Comparison of ENCODE assay signal across 17 mouse cellular contexts in genomic region chr5:117279669-117280050, GRCm38 (mm10). TPM values are rescaled to one million over a fixed set of nuclear protein-coding genes. Genes with fewer than 3 reads are reported as not detected.
DNase-seq lines count a peak whose midpoint lies in the region; ATAC-seq and TF ChIP-seq lines count a peak whose summit lies in the region.
"Had no signal": no experiment of that assay in that cellular context is flagged by ENCODE, and none has a peak within 500 bp of the region (broad histone marks: within the 10 kb centered on the region; RNA-seq: fewer than 3 reads in every experiment).

No protein-coding gene starts in this region.

- no peak overlapping the region for H3K4me2 ChIP-seq in hindbrain, embryonic 12.5 days (replicated peaks)
- no peak overlapping the region for H3K4me2 ChIP-seq in midbrain, embryonic 14.5 days (ENCODE audit: low read length)
- H3K4me2 ChIP-seq: embryonic facial prominence, embryonic 13.5 days; liver, embryonic 13.5 days; neural tube, embryonic 13.5 days had no signal

- peak overlapping the region; percentile 32 for H3K27ac ChIP-seq in liver, adult 2 months (replicated peaks; ENCODE audit: insufficient read depth, low read depth, low read length)
- H3K27ac ChIP-seq in hindbrain, embryonic 12.5 days: no peak overlapping the region
- no peak overlapping the region for H3K27ac ChIP-seq in midbrain, embryonic 14.5 days (replicated peaks; ENCODE audit: low read depth, low read length)
- H3K27ac ChIP-seq: embryonic facial prominence, embryonic 13.5 days; liver, embryonic 13.5 days; midbrain, embryonic 10.5 days; neural tube, embryonic 13.5 days had no signal

- no peak overlapping the region for H3K9ac ChIP-seq in liver, adult 2 months (ENCODE audit: low read depth, low read length)
- no peak overlapping the region for H3K9ac ChIP-seq in hindbrain, embryonic 12.5 days
- no peak overlapping the region for H3K9ac ChIP-seq in midbrain, embryonic 14.5 days (replicated peaks; ENCODE audit: low read length)
- H3K9ac ChIP-seq: embryonic facial prominence, embryonic 13.5 days; liver, embryonic 13.5 days; neural tube, embryonic 13.5 days had no signal

- WGBS in liver, adult 2 months: 67% methylated on average over 4 of the region's 4 CpGs
- WGBS in hindbrain, embryonic 12.5 days: 79% methylated on average over 4 of the region's 4 CpGs
- WGBS in midbrain, embryonic 14.5 days: 84% methylated on average over 4 of the region's 4 CpGs

- no peak for TF ChIP-seq POLR2A in liver, adult 2 months (IDR thresholded peaks at IDR 0.05; ENCODE audit: extremely low read depth, insufficient read depth, low read length)

- TF ChIP-seq CTCF in liver, adult 2 months (IDR thresholded peaks at IDR 0.05; ENCODE audit: low read depth, low read length): no peak

- no peaks in the 10 kb centered on the region for H3K79me2 ChIP-seq in liver, adult 2 months (ENCODE audit: control insufficient read depth, insufficient read depth, low read length)

- H3K4me3 ChIP-seq in liver, adult 2 months (ENCODE audit: insufficient read depth, low read depth, low read length): no peak overlapping the region
- H3K4me3 ChIP-seq in hindbrain, embryonic 12.5 days: no peak overlapping the region
- H3K4me3 ChIP-seq in midbrain, embryonic 14.5 days (replicated peaks; ENCODE audit: low read depth, low read length): no peak overlapping the region
- H3K4me3 ChIP-seq: embryonic facial prominence, embryonic 13.5 days; liver, embryonic 13.5 days; midbrain, embryonic 10.5 days; neural tube, embryonic 13.5 days had no signal

- H3K4me1 ChIP-seq in liver, adult 2 months (ENCODE audit: control insufficient read depth, insufficient read depth, low read length): peaks cover 11% of the 10 kb centered on the region
- H3K4me1 ChIP-seq in hindbrain, embryonic 12.5 days: peaks cover 8% of the 10 kb centered on the region
- no peaks in the 10 kb centered on the region for H3K4me1 ChIP-seq in midbrain, embryonic 14.5 days (ENCODE audit: control insufficient read depth, insufficient read depth, low read length)

- no peak for ATAC-seq in hindbrain, embryonic 12.5 days (ENCODE audit: low FRiP score)
- ATAC-seq in midbrain, embryonic 14.5 days (ENCODE audit: low FRiP score, low TSS enrichment): no peak
- ATAC-seq: forebrain, embryonic 16.5 days; hindbrain, embryonic 16.5 days had no signal

- DNase-seq in liver, adult 2 months (ENCODE audit: extremely low read depth, low read depth, low spot score): no peak
- no peak for DNase-seq in liver
- peak; percentile 70 for DNase-seq in ES-CJ7 (ENCODE audit: low read depth, low spot score)
- DNase-seq in R1 (ENCODE audit: low read depth, low spot score): peak; percentile 68
- DNase-seq in lung, postnatal 25 days (ENCODE audit: low spot score): peak; percentile 21
- DNase-seq in urinary bladder, adult 18-20 months (ENCODE audit: low spot score in 2 of 2): no peak
- DNase-seq in midbrain, embryonic 14.5 days: no peak
- DNase-seq: cerebellum, adult 18-20 months; liver, embryonic 13.5 days; right cerebral cortex, postnatal 25 days; thymus, postnatal 4 days had no signal

- no peaks in the 10 kb centered on the region for H3K27me3 ChIP-seq in liver, adult 2 months (ENCODE audit: control insufficient read depth, insufficient read depth, low read length)
- H3K27me3 ChIP-seq in hindbrain, embryonic 12.5 days: no peaks in the 10 kb centered on the region
- no peaks in the 10 kb centered on the region for H3K27me3 ChIP-seq in midbrain, embryonic 14.5 days (ENCODE audit: control insufficient read depth, insufficient read depth, low read length)
- H3K27me3 ChIP-seq: embryonic facial prominence, embryonic 13.5 days; liver, embryonic 13.5 days; neural tube, embryonic 13.5 days had no signal

- peaks cover 3% of the 10 kb centered on the region; the same call in 1 of the 2 replicates for H3K9me3 ChIP-seq in hindbrain, embryonic 12.5 days (replicated peaks)
- H3K9me3 ChIP-seq in midbrain, embryonic 14.5 days (ENCODE audit: control insufficient read depth, low read length): no peaks in the 10 kb centered on the region
- H3K9me3 ChIP-seq: embryonic facial prominence, embryonic 13.5 days; liver, embryonic 13.5 days; neural tube, embryonic 13.5 days had no signal

- peaks cover 8% of the 10 kb centered on the region; the same call in 1 of the 2 replicates for H3K36me3 ChIP-seq in liver, adult 2 months (ENCODE audit: control insufficient read depth, insufficient read depth, low read length)
- peaks cover 40% of the 10 kb centered on the region for H3K36me3 ChIP-seq in hindbrain, embryonic 12.5 days
- peaks cover 39% of the 10 kb centered on the region for H3K36me3 ChIP-seq in midbrain, embryonic 14.5 days (ENCODE audit: control insufficient read depth, insufficient read depth, low read length)

RNA-seq across cellular contexts. Expression of gene Pebp1, which starts 7.8 kb away (rescaled TPM):
- 252 and 253 TPM in 2 replicates for total RNA-seq in liver, adult 2 months (2014; rRNA removed)
- polyA plus RNA-seq in liver, adult 2 months (2012; rRNA removed): 719 and 995 TPM in 2 replicates
- polyA plus RNA-seq in hindbrain, embryonic 12.5 days (2016; fragmentation: Nextera tagmentation; extraction: Ambion mirVana): 793 and 794 TPM in 2 replicates
- 1,041 and 1,069 TPM in 2 replicates for polyA plus RNA-seq in midbrain, embryonic 14.5 days (2014; fragmentation: Nextera tagmentation; extraction: Ambion mirVana)

RNA-seq across cellular contexts. Expression of gene Vsig10, which starts 39.2 kb away (rescaled TPM):
- 1.5 and 1.8 TPM in 2 replicates for total RNA-seq in liver, adult 2 months (2014; rRNA removed)
- polyA plus RNA-seq in liver, adult 2 months (2012; rRNA removed): 2.5 and 4.5 TPM in 2 replicates
- polyA plus RNA-seq in hindbrain, embryonic 12.5 days (2016; fragmentation: Nextera tagmentation; extraction: Ambion mirVana): 3.7 and 4.1 TPM in 2 replicates
- 0.24 and 1.3 TPM in 2 replicates for polyA plus RNA-seq in midbrain, embryonic 14.5 days (2014; fragmentation: Nextera tagmentation; extraction: Ambion mirVana)

Comparison
In these comparisons a context has a peak if more than half of its experiments do, and no peak if none do; other contexts are left out.
1. DNase-seq: peak in ES-CJ7 (single experiment), R1 (single experiment) and lung, postnatal 25 days (single experiment); none in liver, adult 2 months (single experiment), liver (single experiment), urinary bladder, adult 18-20 months (0 of 2) and midbrain, embryonic 14.5 days (single experiment).